Mouse (Mus musculus) midbrain, embryonic 15.5 days (tissue): ENCODE results near the gene Prlr. TPM values are rescaled to one million over a fixed set of nuclear protein-coding genes. Genes with fewer than 3 reads are reported as not detected.

Source experiments
- ATAC-seq: fragments of 200-750 bp; cut with Nextera tagmentation; replicated peaks from 2 replicates; pipeline ENCODE4 v1.8.0; 2017; ENCODE audit warnings: moderate TSS enrichment
- H3K27ac ChIP-seq: fragments of 300-500 bp; sonication (generic); 2 replicates; pipeline ENCODE4 v1.5.1; 2015; ENCODE audit warnings: mild to moderate bottlenecking, inconsistent platforms
- H3K27me3 ChIP-seq: fragments of 300-500 bp; sonication (generic); replicated peaks from 2 replicates; pipeline ENCODE4 v1.6.1; 2015; ENCODE audit warnings: inconsistent platforms
- H3K36me3 ChIP-seq: fragments of 300-500 bp; sonication (generic); replicated peaks from 2 replicates; pipeline ENCODE4 v1.6.1; 2015; ENCODE audit warnings: inconsistent platforms
- H3K4me1 ChIP-seq: fragments of 300-500 bp; sonication (generic); 2 replicates; pipeline ENCODE4 v1.6.1; 2015; ENCODE audit warnings: inconsistent platforms
- H3K4me2 ChIP-seq: fragments of 300-500 bp; sonication (generic); 2 replicates; pipeline ENCODE4 v1.6.1; 2015; ENCODE audit warnings: inconsistent platforms, mild to moderate bottlenecking, moderate library complexity
- H3K4me3 ChIP-seq: fragments of 300-500 bp; sonication (generic); 2 replicates; pipeline ENCODE4 v1.5.1; 2015; ENCODE audit warnings: mild to moderate bottlenecking, inconsistent platforms
- H3K9ac ChIP-seq: fragments of 300-500 bp; sonication (generic); 2 replicates; pipeline ENCODE4 v1.6.1; 2015; ENCODE audit warnings: mild to moderate bottlenecking, inconsistent platforms
- H3K9me3 ChIP-seq: fragments of 300-500 bp; sonication (generic); 2 replicates; pipeline ENCODE4 v1.6.1; 2016; ENCODE audit warnings: inconsistent platforms
- WGBS: fragments of 180-500 bp; shearing (Covaris S2); methylation state at CpG from one replicate; pipeline ENCODE4 v1.1.7; 2015; ENCODE audit warnings: mixed read lengths; 5-methylcytosine and 5-hydroxymethylcytosine counted together
- polyA plus RNA-seq: library from polyadenylated mRNA; unstranded; fragments of >200 nt; fragmentation: Nextera tagmentation; extraction: Ambion mirVana; gene quantifications from 2 replicates; pipeline ENCODE4 v1.2.1, GENCODE M21; 2015

Gene Prlr
- polyA plus RNA-seq, 1 experiment from 2014 or later: 1.3 TPM

GRCm38 (mm10) chr15:10240228-10240795 is 63.3 kb downstream of the Prlr start:
- Histone ChIP-seq H3K36me3 (no peaks in the 10 kb centered on the region), H3K4me1 (no peaks in the 10 kb centered on the region), H3K27me3 (no peaks in the 10 kb centered on the region), H3K9me3 (no peaks in the 10 kb centered on the region), H3K4me3 (no peak overlapping the region), H3K9ac (no peak overlapping the region), H3K4me2 (no peak overlapping the region), H3K27ac (no peak overlapping the region)
- ATAC-seq: no peak
- 83% methylated on average over 5 of the region's 5 CpGs for WGBS

- H3K27ac ChIP-seq: no peak overlapping the region
- H3K9me3 ChIP-seq: no peaks in the 10 kb centered on the region
- no peaks in the 10 kb centered on the region for H3K4me1 ChIP-seq
- H3K9ac ChIP-seq: no peak overlapping the region
- H3K4me2 ChIP-seq: no peak overlapping the region
- no peaks in the 10 kb centered on the region for H3K27me3 ChIP-seq
- no peak overlapping the region for H3K4me3 ChIP-seq
- ATAC-seq: no peak
- H3K36me3 ChIP-seq: no peaks in the 10 kb centered on the region
These were observed 65.2 kb downstream of the Prlr start for GRCm38 (mm10) chr15:10242250-10242649.

DNA sequence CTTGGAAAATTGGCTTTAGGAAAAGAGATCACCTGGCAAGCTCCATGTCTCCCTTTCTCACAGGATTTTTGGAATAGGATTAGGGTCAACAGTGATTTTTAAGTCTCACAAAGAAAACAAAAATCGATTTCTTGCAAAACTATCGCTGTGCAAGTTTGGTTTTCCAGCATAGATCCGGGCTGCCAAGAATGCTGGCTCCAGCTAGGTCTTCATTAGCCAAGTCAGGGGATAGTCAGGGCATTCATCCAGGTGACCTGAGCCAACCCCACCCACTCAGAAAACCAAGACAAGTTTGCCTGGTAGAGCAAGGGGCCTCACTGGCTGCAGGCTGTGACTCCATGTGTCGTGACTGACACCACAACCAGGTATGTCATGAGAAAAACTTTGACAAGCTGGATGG is 72.2 kb downstream of the Prlr start:
- no peak overlapping the region for H3K4me2 ChIP-seq
- H3K27ac ChIP-seq: no peak overlapping the region
- no peaks in the 10 kb centered on the region for H3K27me3 ChIP-seq
- H3K4me1 ChIP-seq: no peaks in the 10 kb centered on the region
- 93% methylated on average over 4 of the region's 4 CpGs for WGBS
- ATAC-seq: no peak
- no peak overlapping the region for H3K9ac ChIP-seq
- H3K4me3 ChIP-seq: no peak overlapping the region
- no peaks in the 10 kb centered on the region for H3K9me3 ChIP-seq
- H3K36me3 ChIP-seq: no peaks in the 10 kb centered on the region

GRCm38 (mm10) chr15:10250784-10251183 is 73.7 kb downstream of the Prlr start:
- 92% methylated on average over 6 of the region's 6 CpGs for WGBS
- H3K27me3 ChIP-seq: no peaks in the 10 kb centered on the region
- ATAC-seq: no peak
- no peaks in the 10 kb centered on the region for H3K4me1 ChIP-seq
- H3K36me3 ChIP-seq: no peaks in the 10 kb centered on the region
- no peak overlapping the region for H3K4me2 ChIP-seq
- no peak overlapping the region for H3K9ac ChIP-seq
- H3K27ac ChIP-seq: no peak overlapping the region
- no peaks in the 10 kb centered on the region for H3K9me3 ChIP-seq
- H3K4me3 ChIP-seq: no peak overlapping the region

DNA sequence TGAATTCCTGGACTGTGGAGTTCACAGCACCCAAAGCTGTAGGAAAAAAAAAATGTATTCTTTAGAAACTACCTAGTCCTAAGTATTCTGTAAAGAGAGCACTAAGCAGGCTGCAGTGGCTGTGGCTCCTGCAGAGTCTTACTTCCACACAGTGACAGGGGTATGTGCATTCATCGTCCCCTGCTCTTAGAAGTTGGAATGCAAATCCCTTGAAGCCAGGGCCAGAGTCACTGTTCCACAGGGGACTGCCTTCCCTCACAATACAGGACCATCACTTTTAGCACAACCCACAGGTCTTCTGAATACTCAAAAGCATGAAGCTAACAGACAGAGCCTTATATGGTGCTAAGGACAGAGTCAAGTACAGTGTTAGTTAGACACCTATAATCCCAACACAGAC is 75.5 kb downstream of the Prlr start:
- 14% methylated on average over 1 of the region's 1 CpGs for WGBS
- no peaks in the 10 kb centered on the region for H3K27me3 ChIP-seq
- no peak overlapping the region for H3K4me2 ChIP-seq
- no peak overlapping the region for H3K27ac ChIP-seq
- no peaks in the 10 kb centered on the region for H3K4me1 ChIP-seq
- H3K36me3 ChIP-seq: no peaks in the 10 kb centered on the region
- no peaks in the 10 kb centered on the region for H3K9me3 ChIP-seq
- no peak overlapping the region for H3K9ac ChIP-seq
- H3K4me3 ChIP-seq: no peak overlapping the region
- no peak for ATAC-seq

DNA sequence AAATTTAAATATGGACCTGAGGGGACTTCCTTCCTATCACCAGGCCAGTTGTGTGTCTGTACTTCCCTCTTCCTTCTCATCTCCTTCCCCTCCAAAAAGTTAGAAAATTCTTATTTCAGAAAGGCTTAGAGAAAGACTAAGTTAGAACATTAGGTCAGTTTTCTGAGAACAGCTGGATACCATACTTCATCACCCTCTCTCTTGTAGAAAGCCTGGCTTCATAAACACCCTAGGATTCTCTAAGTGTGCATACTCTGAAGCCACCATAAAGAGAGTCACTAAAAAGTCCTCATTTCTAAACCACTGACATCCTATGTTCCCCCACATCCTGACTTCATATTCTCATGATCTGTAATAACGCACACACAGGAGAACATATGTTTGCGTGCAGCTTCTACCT is 85.2 kb downstream of the Prlr start:
- Histone ChIP-seq H3K27ac (no peak overlapping the region), H3K9ac (no peak overlapping the region), H3K4me2 (no peak overlapping the region), H3K4me3 (no peak overlapping the region), H3K4me1 (no peaks in the 10 kb centered on the region), H3K9me3 (no peaks in the 10 kb centered on the region), H3K27me3 (no peaks in the 10 kb centered on the region), H3K36me3 (no peaks in the 10 kb centered on the region)
- whole genome bisulfite sequencing: 99% methylated on average over 2 of the region's 2 CpGs
- no peak for ATAC-seq

- Histone ChIP-seq H3K4me1 (no peaks in the 10 kb centered on the region), H3K36me3 (no peaks in the 10 kb centered on the region), H3K27me3 (no peaks in the 10 kb centered on the region), H3K9me3 (no peaks in the 10 kb centered on the region), H3K4me3 (no peak overlapping the region), H3K27ac (no peak overlapping the region), H3K9ac (no peak overlapping the region), H3K4me2 (no peak overlapping the region)
- ATAC-seq: no peak
- WGBS: 93% methylated on average over 1 of the region's 1 CpGs
These were observed 85.6 kb downstream of the Prlr start for GRCm38 (mm10) chr15:10262641-10263040.

- no peak overlapping the region for H3K4me3 ChIP-seq
- ATAC-seq: no peak
- WGBS: 84% methylated on average over 3 of the region's 3 CpGs
- no peaks in the 10 kb centered on the region for H3K4me1 ChIP-seq
- no peak overlapping the region for H3K9ac ChIP-seq
- no peak overlapping the region for H3K4me2 ChIP-seq
- H3K27ac ChIP-seq: no peak overlapping the region
- H3K27me3 ChIP-seq: no peaks in the 10 kb centered on the region
- no peaks in the 10 kb centered on the region for H3K36me3 ChIP-seq
- no peaks in the 10 kb centered on the region for H3K9me3 ChIP-seq
These were observed 86.4 kb downstream of the Prlr start for GRCm38 (mm10) chr15:10263420-10263819.

DNA sequence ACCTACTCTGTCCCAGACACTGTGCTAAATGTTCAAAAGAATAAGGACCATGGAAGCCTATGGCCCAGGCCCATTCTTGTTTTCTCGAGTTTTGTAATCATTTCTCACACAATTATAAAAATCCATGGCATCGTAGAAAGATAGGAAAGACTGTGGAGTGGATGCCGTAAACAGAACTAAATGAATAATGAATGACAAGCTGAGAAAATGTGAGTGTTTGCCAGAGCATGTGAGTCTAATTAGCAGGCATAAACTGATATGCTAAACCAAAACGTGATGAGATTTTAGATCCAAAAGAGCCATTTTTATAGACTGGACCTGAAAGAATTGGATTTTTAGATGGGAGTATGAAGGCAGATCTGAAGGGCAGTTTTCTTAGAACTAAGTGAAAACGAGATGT is 87.8 kb downstream of the Prlr start:
- H3K4me2 ChIP-seq: no peak overlapping the region
- H3K27me3 ChIP-seq: no peaks in the 10 kb centered on the region
- no peak overlapping the region for H3K27ac ChIP-seq
- H3K4me3 ChIP-seq: no peak overlapping the region
- WGBS: 82% methylated on average over 5 of the region's 5 CpGs
- ATAC-seq: no peak
- no peaks in the 10 kb centered on the region for H3K4me1 ChIP-seq
- no peaks in the 10 kb centered on the region for H3K36me3 ChIP-seq
- no peaks in the 10 kb centered on the region for H3K9me3 ChIP-seq
- no peak overlapping the region for H3K9ac ChIP-seq

GRCm38 (mm10) chr15:10267251-10267650 is 90.2 kb downstream of the Prlr start:
- Histone ChIP-seq H3K4me2 (no peak overlapping the region), H3K27ac (no peak overlapping the region), H3K27me3 (no peaks in the 10 kb centered on the region), H3K4me3 (no peak overlapping the region), H3K4me1 (no peaks in the 10 kb centered on the region), H3K9ac (no peak overlapping the region), H3K36me3 (no peaks in the 10 kb centered on the region), H3K9me3 (no peaks in the 10 kb centered on the region)
- 35% methylated on average over 3 of the region's 3 CpGs for WGBS
- ATAC-seq: no peak

GRCm38 (mm10) chr15:10276386-10276785 is 99.3 kb downstream of the Prlr start:
- Histone ChIP-seq H3K36me3 (no peaks in the 10 kb centered on the region), H3K9ac (no peak overlapping the region), H3K4me1 (no peaks in the 10 kb centered on the region), H3K4me3 (no peak overlapping the region), H3K27me3 (no peaks in the 10 kb centered on the region), H3K27ac (no peak overlapping the region), H3K4me2 (no peak overlapping the region), H3K9me3 (no peaks in the 10 kb centered on the region)
- ATAC-seq: no peak

DNA sequence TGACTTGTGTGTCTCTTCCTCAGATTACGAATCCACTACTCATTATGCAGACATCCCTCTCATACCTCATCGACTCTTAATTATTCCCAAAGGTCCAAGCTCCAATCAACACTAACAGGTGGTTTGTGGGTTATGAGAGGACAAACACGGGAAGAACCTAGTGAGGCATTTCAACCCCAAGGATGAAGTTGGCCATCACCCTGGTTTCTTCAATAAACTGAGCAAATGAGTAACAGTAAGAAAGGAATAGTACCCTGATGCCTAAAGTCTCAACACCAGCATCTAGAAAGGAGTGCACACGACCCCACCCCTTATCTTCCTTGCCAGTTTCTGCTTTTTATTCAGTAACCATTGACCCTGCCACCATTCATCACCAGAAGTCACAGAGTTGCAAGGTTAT is 100.4 kb downstream of the Prlr start:
- H3K4me1 ChIP-seq: no peaks in the 10 kb centered on the region
- no peaks in the 10 kb centered on the region for H3K27me3 ChIP-seq
- no peak overlapping the region for H3K4me3 ChIP-seq
- WGBS: 81% methylated on average over 4 of the region's 4 CpGs
- H3K27ac ChIP-seq: no peak overlapping the region
- H3K9ac ChIP-seq: no peak overlapping the region
- no peaks in the 10 kb centered on the region for H3K36me3 ChIP-seq
- no peak for ATAC-seq
- no peak overlapping the region for H3K4me2 ChIP-seq
- no peaks in the 10 kb centered on the region for H3K9me3 ChIP-seq

DNA sequence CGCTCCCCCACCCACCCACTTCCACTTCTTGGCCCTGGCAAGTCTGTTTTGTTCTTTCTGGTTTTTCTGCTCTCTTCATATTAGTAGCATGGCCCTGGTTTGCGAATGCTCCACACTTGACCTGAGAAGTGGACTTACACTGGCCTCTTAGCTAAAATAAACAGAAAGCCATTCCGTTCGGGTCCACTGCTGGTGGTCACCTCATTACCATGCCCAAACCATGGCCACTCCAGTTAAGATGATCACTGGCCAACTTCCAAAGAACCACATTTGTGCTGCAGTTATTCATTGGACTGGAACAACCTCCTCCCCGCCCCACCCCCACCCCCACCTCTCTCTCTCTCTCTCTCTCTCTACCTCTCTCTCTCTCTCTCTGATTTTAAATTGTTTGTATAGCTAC is 104.5 kb downstream of the Prlr start:
- 79% methylated on average over 5 of the region's 5 CpGs for WGBS
- ATAC-seq: no peak
- Histone ChIP-seq H3K27ac (no peak overlapping the region), H3K4me1 (no peaks in the 10 kb centered on the region), H3K36me3 (no peaks in the 10 kb centered on the region), H3K27me3 (no peaks in the 10 kb centered on the region), H3K9ac (no peak overlapping the region), H3K4me3 (no peak overlapping the region), H3K4me2 (no peak overlapping the region), H3K9me3 (no peaks in the 10 kb centered on the region)

GRCm38 (mm10) chr15:10283661-10284060 is 106.6 kb downstream of the Prlr start:
- no peak overlapping the region for H3K9ac ChIP-seq
- H3K4me2 ChIP-seq: no peak overlapping the region
- no peaks in the 10 kb centered on the region for H3K27me3 ChIP-seq
- no peaks in the 10 kb centered on the region for H3K9me3 ChIP-seq
- no peaks in the 10 kb centered on the region for H3K36me3 ChIP-seq
- no peak for ATAC-seq
- H3K27ac ChIP-seq: no peak overlapping the region
- no peak overlapping the region for H3K4me3 ChIP-seq
- no peaks in the 10 kb centered on the region for H3K4me1 ChIP-seq
